Mouse (Mus musculus) ES-Bruce4 (cell line): ENCODE measurements around the gene Hsd17b14.

Experiments used
- CTCF ChIP-seq: IDR thresholded peaks from one replicate; pipeline ENCODE4 v1.8.1; 2011; ENCODE audit warnings: low read depth, low read length
- EP300 ChIP-seq: IDR thresholded peaks from 2 replicates; pipeline ENCODE4 v1.6.1; 2011; ENCODE audit warnings: low read depth, low read length; ENCODE audit not compliant: insufficient read depth
- POLR2A ChIP-seq: IDR thresholded peaks from one replicate; pipeline ENCODE4 v1.8.1; 2011; ENCODE audit warnings: low read length; ENCODE audit not compliant: insufficient read depth

GRCm38 (mm10) chr7:45597013-45597412, 42.3 kb downstream of the Hsd17b14 start:
- TF ChIP-seq CTCF = no peak
- TF ChIP-seq EP300 = no peak
- no peak for TF ChIP-seq POLR2A
